Mouse (Mus musculus) thymus, adult 2 months (tissue): Measurements from ENCODE around the gene Kcnmb4. TPM values are rescaled to one million over a fixed set of nuclear protein-coding genes. Genes with fewer than 3 reads are reported as not detected.

Experiments
- DNase-seq: peaks from one replicate; pipeline ENCODE4 v3.0.0; 2021
- H3K27ac ChIP-seq: fragments of 200-500 bp; 2 replicates; pipeline ENCODE4 v1.5.1; 2012; ENCODE audit warnings: low read length, control low read depth; ENCODE audit not compliant: control insufficient read depth, insufficient read depth
- H3K27me3 ChIP-seq: fragments of 200-500 bp; 2 replicates; pipeline ENCODE4 v1.6.1; 2012; ENCODE audit warnings: mild to moderate bottlenecking, low read length, moderate library complexity, mixed read lengths; ENCODE audit not compliant: control insufficient read depth, insufficient read depth
- H3K36me3 ChIP-seq: fragments of 200-500 bp; 2 replicates; pipeline ENCODE4 v1.6.1; 2012; ENCODE audit warnings: mild to moderate bottlenecking, low read length, moderate library complexity; ENCODE audit not compliant: control insufficient read depth, insufficient read depth
- H3K4me1 ChIP-seq: fragments of 200-500 bp; replicated peaks from 2 replicates; pipeline ENCODE4 v1.6.1; 2012; ENCODE audit warnings: low read length; ENCODE audit not compliant: control insufficient read depth, insufficient read depth
- H3K4me3 ChIP-seq: fragments of 200-500 bp; 2 replicates; pipeline ENCODE4 v1.5.1; 2012; ENCODE audit warnings: mild to moderate bottlenecking, low read length, control low read depth, moderate library complexity; ENCODE audit not compliant: control insufficient read depth, insufficient read depth
- CTCF ChIP-seq: fragments of 200-500 bp; IDR thresholded peaks from 2 replicates; pipeline ENCODE4 v1.5.1; 2012; ENCODE audit warnings: mild to moderate bottlenecking, control low read depth, low read length, moderate library complexity, borderline replicate concordance; ENCODE audit not compliant: control insufficient read depth, poor library complexity, insufficient read depth; ENCODE audit errors: extremely low read depth
- POLR2A ChIP-seq: fragments of 200-500 bp; IDR thresholded peaks from 2 replicates; pipeline ENCODE4 v1.6.1; 2012; ENCODE audit warnings: mild to moderate bottlenecking, low read length, control low read depth, moderate library complexity; ENCODE audit not compliant: control insufficient read depth, poor library complexity, insufficient read depth; ENCODE audit errors: extremely low read depth
- WGBS: fragments of 180-500 bp; shearing (Covaris S2); methylation state at CpG from one replicate; pipeline ENCODE4 v1.1.7; 2018; 5-methylcytosine and 5-hydroxymethylcytosine counted together
- polyA plus RNA-seq: library from polyadenylated mRNA; depleted of rRNA; stranded (reverse); fragments of >200 nt; gene quantifications from 2 replicates; pipeline ENCODE4 v1.2.3, GENCODE M21; 2012

Kcnmb4 gene
- polyA plus RNA-seq, 1 experiment, result 185 TPM

DNA sequence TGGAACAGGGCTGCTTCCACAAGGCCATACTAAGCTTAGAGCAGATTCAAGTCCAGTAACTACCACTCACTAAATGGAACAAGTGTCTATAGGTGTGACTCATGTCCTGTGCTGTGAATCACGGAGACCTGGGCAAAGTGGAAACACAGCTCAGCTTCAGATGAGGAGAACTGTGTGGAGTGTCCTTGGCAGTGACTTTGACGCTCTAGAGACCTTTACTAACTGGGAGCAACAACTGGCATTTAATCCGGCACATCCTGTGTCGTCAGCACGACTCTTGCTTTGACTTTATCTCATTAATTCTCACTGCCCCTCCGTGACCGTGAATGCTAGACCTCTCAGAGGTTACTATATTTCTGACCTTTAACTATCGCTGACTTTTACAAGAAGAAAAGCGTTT lies 62.9 kb downstream of the Kcnmb4 start:
- Histone ChIP-seq H3K4me1 (no peaks in the 10 kb centered on the region), H3K4me3 (no peak overlapping the region), H3K27me3 (no peaks in the 10 kb centered on the region), H3K27ac (no peak overlapping the region), H3K36me3 (no peaks in the 10 kb centered on the region)
- no peak for DNase-seq
- no peak for TF ChIP-seq CTCF
- TF ChIP-seq POLR2A, result no peak
- 76% methylated on average over 9 of the region's 9 CpGs for WGBS

- WGBS, result 72% methylated on average over 19 of the region's 19 CpGs
- Histone ChIP-seq H3K27me3 (no peaks in the 10 kb centered on the region), H3K36me3 (no peaks in the 10 kb centered on the region), H3K27ac (no peak overlapping the region), H3K4me1 (no peaks in the 10 kb centered on the region), H3K4me3 (no peak overlapping the region)
- TF ChIP-seq POLR2A (no peak), CTCF (no peak)
- DNase-seq, result no peak
Measured at GRCm38 (mm10) chr10:116407684-116408359, 65.9 kb downstream of the Kcnmb4 start.

- no peak for DNase-seq
- 99% methylated on average over 6 of the region's 6 CpGs for WGBS
- H3K27ac ChIP-seq, result no peak overlapping the region
- no peaks in the 10 kb centered on the region for H3K27me3 ChIP-seq
- TF ChIP-seq CTCF, result no peak
- no peak for TF ChIP-seq POLR2A
- no peaks in the 10 kb centered on the region for H3K4me1 ChIP-seq
- no peak overlapping the region for H3K4me3 ChIP-seq
- H3K36me3 ChIP-seq, result no peaks in the 10 kb centered on the region
Measured at GRCm38 (mm10) chr10:116405011-116405410, 68.7 kb downstream of the Kcnmb4 start.

- Histone ChIP-seq H3K36me3 (no peaks in the 10 kb centered on the region), H3K4me1 (no peaks in the 10 kb centered on the region), H3K4me3 (no peak overlapping the region), H3K27me3 (no peaks in the 10 kb centered on the region), H3K27ac (no peak overlapping the region)
- 87% methylated on average over 4 of the region's 4 CpGs for WGBS
- no peak for DNase-seq
- TF ChIP-seq POLR2A, result no peak
- TF ChIP-seq CTCF, result no peak
Measured at GRCm38 (mm10) chr10:116403679-116404078, 70.0 kb downstream of the Kcnmb4 start.

GRCm38 (mm10) chr10:116402742-116403425 lies 70.8 kb downstream of the Kcnmb4 start:
- TF ChIP-seq POLR2A (no peak), CTCF (no peak)
- 90% methylated on average over 6 of the region's 6 CpGs for whole genome bisulfite sequencing

DNA sequence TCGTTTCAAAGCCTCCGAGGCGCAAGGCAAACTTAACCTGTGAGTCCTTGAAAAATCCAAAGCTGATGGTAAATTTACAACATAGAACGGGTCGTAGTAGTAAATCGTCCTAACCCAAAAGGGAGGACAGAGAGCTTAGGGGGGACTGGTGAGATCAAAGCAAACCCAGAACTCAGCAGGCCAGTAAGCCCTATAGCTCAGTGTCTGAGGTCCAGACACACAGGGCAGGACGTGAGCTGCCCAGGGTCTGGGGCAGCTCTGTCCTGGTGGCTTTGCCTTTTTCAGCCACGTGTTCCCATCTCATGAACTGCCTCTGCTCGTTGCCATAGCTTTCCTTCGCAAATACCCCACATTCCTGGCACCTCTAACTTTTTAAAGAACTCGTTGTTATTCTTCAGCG lies 75.7 kb downstream of the Kcnmb4 start:
- no peak overlapping the region for H3K27ac ChIP-seq
- WGBS, result 82% methylated on average over 12 of the region's 12 CpGs
- H3K27me3 ChIP-seq, result no peaks in the 10 kb centered on the region
- no peak for DNase-seq
- no peak overlapping the region for H3K4me3 ChIP-seq
- no peaks in the 10 kb centered on the region for H3K4me1 ChIP-seq
- H3K36me3 ChIP-seq, result no peaks in the 10 kb centered on the region
- TF ChIP-seq POLR2A, result no peak
- TF ChIP-seq CTCF, result no peak

More at GRCm38 (mm10) chr10:116402742-116403425, 70.8 kb downstream of the Kcnmb4 start:
- no peak overlapping the region for H3K4me3 ChIP-seq
- no peaks in the 10 kb centered on the region for H3K27me3 ChIP-seq
- H3K36me3 ChIP-seq, result no peaks in the 10 kb centered on the region
- no peaks in the 10 kb centered on the region for H3K4me1 ChIP-seq
- DNase-seq, result no peak
- no peak overlapping the region for H3K27ac ChIP-seq

GRCm38 (mm10) chr10:116397573-116397972 lies 76.1 kb downstream of the Kcnmb4 start:
- Histone ChIP-seq H3K36me3 (no peaks in the 10 kb centered on the region), H3K27me3 (no peaks in the 10 kb centered on the region), H3K4me3 (no peak overlapping the region), H3K4me1 (no peaks in the 10 kb centered on the region), H3K27ac (no peak overlapping the region)
- 42% methylated on average over 14 of the region's 14 CpGs for WGBS
- TF ChIP-seq POLR2A (no peak), CTCF (no peak)
- peak; percentile 14 for DNase-seq
